Mouse (Mus musculus): ENCODE results near the gene Ccdc174. TPM values are rescaled to one million over a fixed set of nuclear protein-coding genes. Genes with fewer than 3 reads are reported as not detected.
"Not testable (repeated sequence)": the region's sequence is repeated elsewhere in the genome, so short reads cannot be mapped to it uniquely, and the experiment has no call there.

Gene Ccdc174
- polyA plus RNA-seq, 1 experiment from 2014 or later = 32.2 TPM

GRCm38 (mm10) chr6:91883859-91884258 lies 6.0 kb downstream of the Ccdc174 start:
- 93% methylated on average over 2 of the region's 2 CpGs for WGBS
- H3K27ac ChIP-seq = no peak overlapping the region
- H3K4me3 ChIP-seq = no peak overlapping the region
- H3K9me3 ChIP-seq = no peaks in the 10 kb centered on the region
- H3K27me3 ChIP-seq (ENCODE audit: insufficient read depth, poor library complexity, severe bottlenecking) = no peaks in the 10 kb centered on the region
- H3K4me1 ChIP-seq (replicated peaks) = peaks cover 9% of the 10 kb centered on the region
- no peak for DNase-seq (ENCODE audit: low spot score)
- H3K36me3 ChIP-seq = peaks cover 87% of the 10 kb centered on the region

- DNase-seq (ENCODE audit: low spot score) = no peak
- peaks cover 91% of the 10 kb centered on the region for H3K36me3 ChIP-seq
- H3K4me1 ChIP-seq (replicated peaks) = no peaks in the 10 kb centered on the region
- H3K27ac ChIP-seq = no peak overlapping the region
- no peaks in the 10 kb centered on the region for H3K9me3 ChIP-seq
- H3K4me3 ChIP-seq = no peak overlapping the region
- WGBS = 86% methylated on average over 3 of the region's 3 CpGs
- no peaks in the 10 kb centered on the region for H3K27me3 ChIP-seq (ENCODE audit: insufficient read depth, poor library complexity, severe bottlenecking)
Measured at GRCm38 (mm10) chr6:91889255-91889906, 11.5 kb downstream of the Ccdc174 start.

GRCm38 (mm10) chr6:91890615-91891014 lies 12.8 kb downstream of the Ccdc174 start:
- Histone ChIP-seq H3K4me3 (no peak overlapping the region), H3K36me3 (peaks cover 93% of the 10 kb centered on the region), H3K4me1 (replicated peaks) (no peaks in the 10 kb centered on the region), H3K9me3 (no peaks in the 10 kb centered on the region), H3K27ac (no peak overlapping the region), H3K27me3 (ENCODE audit: insufficient read depth, poor library complexity, severe bottlenecking) (no peaks in the 10 kb centered on the region)
- DNase-seq (ENCODE audit: low spot score) = no peak
- 92% methylated on average over 5 of the region's 5 CpGs for WGBS

- Histone ChIP-seq H3K27me3 (ENCODE audit: insufficient read depth, poor library complexity, severe bottlenecking) (no peaks in the 10 kb centered on the region), H3K9me3 (no peaks in the 10 kb centered on the region), H3K27ac (no peak overlapping the region), H3K4me1 (replicated peaks) (no peaks in the 10 kb centered on the region), H3K36me3 (peaks cover 93% of the 10 kb centered on the region), H3K4me3 (no peak overlapping the region)
- 90% methylated on average over 2 of the region's 2 CpGs for WGBS
- no peak for DNase-seq (ENCODE audit: low spot score)
Measured at GRCm38 (mm10) chr6:91891776-91892175, 13.9 kb downstream of the Ccdc174 start.

- no peak for DNase-seq (ENCODE audit: low spot score)
- Histone ChIP-seq H3K9me3 (no peaks in the 10 kb centered on the region), H3K4me3 (no peak overlapping the region), H3K36me3 (peaks cover 91% of the 10 kb centered on the region), H3K27ac (no peak overlapping the region), H3K4me1 (replicated peaks) (no peaks in the 10 kb centered on the region), H3K27me3 (ENCODE audit: insufficient read depth, poor library complexity, severe bottlenecking) (no peaks in the 10 kb centered on the region)
- WGBS = 96% methylated on average over 3 of the region's 3 CpGs
Measured at GRCm38 (mm10) chr6:91896783-91897182, 18.9 kb downstream of the Ccdc174 start.

- Histone ChIP-seq H3K36me3 (peaks cover 48% of the 10 kb centered on the region), H3K27me3 (ENCODE audit: insufficient read depth, poor library complexity, severe bottlenecking) (no peaks in the 10 kb centered on the region), H3K4me1 (replicated peaks) (no peaks in the 10 kb centered on the region), H3K9me3 (no peaks in the 10 kb centered on the region), H3K27ac (no peak overlapping the region), H3K4me3 (no peak overlapping the region)
- 45% methylated on average over 5 of the region's 5 CpGs for WGBS
- DNase-seq (ENCODE audit: low spot score) = peak; percentile 74
Measured at GRCm38 (mm10) chr6:91901505-91901904, 23.7 kb downstream of the Ccdc174 start.

- H3K4me3 ChIP-seq; H3K27me3 ChIP-seq (ENCODE audit: insufficient read depth, poor library complexity, severe bottlenecking); H3K4me1 ChIP-seq (replicated peaks); DNase-seq (ENCODE audit: low spot score); H3K27ac ChIP-seq; H3K9me3 ChIP-seq: not testable (repeated sequence)
- H3K36me3 ChIP-seq = peaks cover 38% of the 10 kb centered on the region
- 99% methylated on average over 2 of the region's 2 CpGs for WGBS
Measured at GRCm38 (mm10) chr6:91902509-91902908, 24.7 kb downstream of the Ccdc174 start, which contains the start of gene 4930590J08Rik. 4930590J08Rik (plus strand) TSS chr6:91902809.

- WGBS = 83% methylated on average over 10 of the region's 10 CpGs
- Histone ChIP-seq H3K9me3 (no peaks in the 10 kb centered on the region), H3K4me3 (no peak overlapping the region), H3K4me1 (replicated peaks) (peaks cover 15% of the 10 kb centered on the region), H3K27me3 (ENCODE audit: insufficient read depth, poor library complexity, severe bottlenecking) (peaks cover 3% of the 10 kb centered on the region; the same call in 1 of the 2 replicates), H3K36me3 (no peaks in the 10 kb centered on the region), H3K27ac (no peak overlapping the region)
- DNase-seq (ENCODE audit: low spot score) = no peak
Measured at GRCm38 (mm10) chr6:91914011-91914410, 36.2 kb downstream of the Ccdc174 start.

- Histone ChIP-seq H3K36me3 (no peaks in the 10 kb centered on the region), H3K4me3 (no peak overlapping the region), H3K27me3 (ENCODE audit: insufficient read depth, poor library complexity, severe bottlenecking) (peaks cover 3% of the 10 kb centered on the region; the same call in 1 of the 2 replicates), H3K27ac (no peak overlapping the region), H3K4me1 (replicated peaks) (peaks cover 6% of the 10 kb centered on the region), H3K9me3 (no peaks in the 10 kb centered on the region)
- 47% methylated on average over 4 of the region's 4 CpGs for WGBS
- DNase-seq (ENCODE audit: low spot score) = no peak
Measured at GRCm38 (mm10) chr6:91917286-91917685, 39.4 kb downstream of the Ccdc174 start.

- Histone ChIP-seq H3K27me3 (ENCODE audit: insufficient read depth, poor library complexity, severe bottlenecking) (peaks cover 3% of the 10 kb centered on the region; the same call in 1 of the 2 replicates), H3K27ac (no peak overlapping the region), H3K9me3 (no peaks in the 10 kb centered on the region), H3K36me3 (no peaks in the 10 kb centered on the region), H3K4me1 (replicated peaks) (peaks cover 2% of the 10 kb centered on the region), H3K4me3 (no peak overlapping the region)
- WGBS = 74% methylated on average over 11 of the region's 11 CpGs
- DNase-seq (ENCODE audit: low spot score) = no peak
Measured at GRCm38 (mm10) chr6:91917716-91918115, 39.9 kb downstream of the Ccdc174 start.

GRCm38 (mm10) chr6:91931231-91931630 lies 53.4 kb downstream of the Ccdc174 start:
- no peak for DNase-seq (ENCODE audit: low spot score)
- Histone ChIP-seq H3K27ac (no peak overlapping the region), H3K9me3 (no peaks in the 10 kb centered on the region), H3K27me3 (ENCODE audit: insufficient read depth, poor library complexity, severe bottlenecking) (no peaks in the 10 kb centered on the region), H3K36me3 (no peaks in the 10 kb centered on the region), H3K4me1 (replicated peaks) (no peaks in the 10 kb centered on the region), H3K4me3 (no peak overlapping the region)
- WGBS = 91% methylated on average over 5 of the region's 5 CpGs

- H3K27ac ChIP-seq = no peak overlapping the region
- no peaks in the 10 kb centered on the region for H3K9me3 ChIP-seq
- H3K27me3 ChIP-seq (ENCODE audit: insufficient read depth, poor library complexity, severe bottlenecking) = peaks cover 7% of the 10 kb centered on the region; the same call in 1 of the 2 replicates
- WGBS = 55% methylated on average over 4 of the region's 4 CpGs
- no peak overlapping the region for H3K4me3 ChIP-seq
- H3K4me1 ChIP-seq (replicated peaks) = peaks cover 16% of the 10 kb centered on the region
- no peak for DNase-seq (ENCODE audit: low spot score)
- H3K36me3 ChIP-seq = no peaks in the 10 kb centered on the region
Measured at GRCm38 (mm10) chr6:91938491-91938890, 60.6 kb downstream of the Ccdc174 start.

- H3K9me3 ChIP-seq = no peaks in the 10 kb centered on the region
- H3K27me3 ChIP-seq (ENCODE audit: insufficient read depth, poor library complexity, severe bottlenecking) = peaks cover 20% of the 10 kb centered on the region; the same call in 1 of the 2 replicates
- peaks cover 17% of the 10 kb centered on the region for H3K4me1 ChIP-seq (replicated peaks)
- H3K27ac ChIP-seq = no peak overlapping the region
- DNase-seq (ENCODE audit: low spot score) = no peak
- H3K36me3 ChIP-seq = no peaks in the 10 kb centered on the region
- no peak overlapping the region for H3K4me3 ChIP-seq
- 93% methylated on average over 2 of the region's 2 CpGs for WGBS
Measured at GRCm38 (mm10) chr6:91948426-91948825, 70.6 kb downstream of the Ccdc174 start.

Measured in hindbrain, embryonic 10.5 days (tissue).